Mouse (Mus musculus): ENCODE measurements at regions not wholly inside any gene's neighbourhood (a gene's known extent, or its start where the extent isn't known, plus 50 kb on each side); places are given as distances from the start of the nearest gene placed in this dataset.
"Not testable (repeated sequence)": the region's sequence is repeated elsewhere in the genome, so short reads cannot be mapped to it uniquely, and the experiment has no call there.

- in situ Hi-C loops (cut with MboI) = no loop called here
Measured at GRCm38 (mm10) chr15:62255571-62255970, 1332.8 kb upstream of the A1bg start.

DNA sequence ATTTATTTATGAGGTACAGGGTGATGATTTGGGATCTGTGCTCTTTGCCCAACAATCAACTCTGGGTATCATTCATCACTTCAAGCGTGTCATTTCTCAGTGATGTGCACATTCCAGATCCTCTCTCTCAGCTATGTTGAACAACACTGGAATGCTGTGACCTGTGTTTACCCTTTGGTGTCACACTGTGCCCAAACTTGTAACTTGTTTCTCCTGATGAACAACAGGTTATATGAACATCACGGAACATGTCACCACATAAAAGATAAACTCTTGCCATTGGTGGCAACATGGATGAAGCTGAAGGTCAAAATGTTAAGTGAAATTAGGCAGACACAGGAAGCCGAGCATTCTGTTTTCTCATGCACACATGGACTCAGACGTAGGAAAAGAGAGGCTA is 1330.9 kb upstream of the A1bg start:
- in situ Hi-C loops (cut with MboI) = no loop called here

- in situ Hi-C loops (cut with MboI) = not testable (repeated sequence)
Measured at GRCm38 (mm10) chr15:62252078-62252833, 1329.4 kb upstream of the A1bg start.

- in situ Hi-C loops (cut with MboI) = no loop called here
Measured at GRCm38 (mm10) chr15:62249436-62249835, 1326.6 kb upstream of the A1bg start.

DNA sequence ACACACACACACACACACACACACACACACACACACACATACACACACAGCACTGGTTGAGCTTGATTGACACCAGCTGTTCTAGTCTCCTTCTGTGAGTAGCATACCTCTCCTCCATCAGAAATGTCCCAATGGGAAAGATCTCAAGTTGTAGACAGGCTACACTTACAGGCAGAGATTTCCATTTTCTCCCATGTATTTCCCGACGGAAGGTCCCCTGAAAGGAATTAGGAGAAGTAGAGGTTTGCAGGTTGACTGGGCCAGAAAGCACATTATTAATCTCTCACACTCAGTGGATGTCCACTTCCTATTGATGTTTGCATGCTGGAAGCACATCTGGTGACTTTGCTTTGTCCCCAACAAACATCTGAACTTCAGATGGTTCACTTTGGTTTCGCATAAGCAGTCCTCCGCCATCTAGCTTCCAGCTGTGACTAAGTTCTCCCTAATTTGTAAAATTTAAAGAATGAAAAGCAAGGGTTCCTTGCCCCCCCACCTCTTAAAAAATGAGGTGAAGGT is 1323.8 kb upstream of the A1bg start:
- in situ Hi-C loops (cut with MboI) = no loop called here

DNA sequence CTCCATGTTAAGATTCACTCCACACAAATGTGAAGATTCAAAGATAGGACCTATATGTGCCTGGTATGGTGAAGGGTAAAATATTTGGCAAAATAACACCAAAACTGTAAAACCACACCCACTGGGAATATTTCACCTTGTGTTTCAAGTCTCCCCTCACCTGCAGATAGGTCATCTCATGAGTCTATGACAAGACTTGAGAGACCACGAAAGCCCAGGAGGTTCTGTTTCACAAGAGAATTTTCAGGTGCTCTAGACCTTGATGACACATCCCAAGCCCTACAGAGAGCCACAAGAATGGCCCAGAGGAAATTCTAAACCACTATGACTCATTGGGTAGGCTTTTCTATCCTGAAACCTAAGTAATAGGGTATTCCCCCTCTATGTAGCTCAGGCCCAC is 1322.4 kb upstream of the A1bg start:
- in situ Hi-C loops (cut with MboI) = no loop called here

DNA sequence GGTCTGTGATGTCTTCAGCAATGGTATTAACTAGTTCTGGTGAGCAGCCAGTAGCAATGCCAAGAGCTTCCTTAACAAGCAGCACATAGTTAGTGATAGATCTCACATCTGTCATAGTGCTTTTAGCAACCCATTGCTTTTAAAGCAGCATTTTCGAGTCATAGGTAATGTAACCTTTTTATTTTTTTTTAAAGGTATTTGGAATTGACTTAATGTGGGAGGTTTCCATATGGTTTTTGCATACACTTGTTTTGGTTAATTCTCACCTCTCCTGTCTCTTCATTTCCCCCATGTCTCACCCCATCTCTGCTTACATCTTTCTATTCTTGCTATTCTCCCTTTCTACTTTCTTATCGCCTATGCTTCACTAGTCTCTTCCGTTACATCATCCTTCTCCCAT is 1322.0 kb upstream of the A1bg start:
- in situ Hi-C loops (cut with MboI) = no loop called here

- in situ Hi-C loops (cut with MboI) = no loop called here
Measured at GRCm38 (mm10) chr15:62240031-62240430, 1317.2 kb upstream of the A1bg start.

- in situ Hi-C loops (cut with MboI) = no loop called here
Measured at GRCm38 (mm10) chr15:62238503-62239045, 1315.8 kb upstream of the A1bg start.

GRCm38 (mm10) chr15:62236056-62236455 is 1313.2 kb upstream of the A1bg start:
- in situ Hi-C loops (cut with MboI) = no loop called here

- in situ Hi-C loops (cut with MboI) = no loop called here
Measured at GRCm38 (mm10) chr15:62234182-62234760, 1311.5 kb upstream of the A1bg start.

DNA sequence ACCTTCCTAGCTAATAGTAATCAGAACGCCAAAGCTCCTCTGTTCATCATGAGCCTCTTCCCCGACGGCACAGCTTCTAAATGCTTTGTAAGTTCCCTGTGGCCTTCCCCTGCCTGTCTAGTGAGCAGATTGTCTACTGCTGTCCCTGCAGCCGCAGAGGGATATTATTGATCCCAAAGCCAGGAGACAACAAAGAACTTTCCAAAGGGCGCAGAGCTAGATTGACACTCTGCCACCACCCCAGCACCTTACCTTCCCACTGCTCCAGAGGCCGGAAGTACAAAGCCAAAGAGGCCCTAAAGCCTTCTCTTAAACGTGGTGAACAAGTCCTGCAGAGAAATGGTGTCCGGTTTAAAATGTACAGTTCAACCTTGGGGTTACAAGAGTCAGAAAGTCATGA is 1310.3 kb upstream of the A1bg start:
- in situ Hi-C loops (cut with MboI) = no loop called here

DNA sequence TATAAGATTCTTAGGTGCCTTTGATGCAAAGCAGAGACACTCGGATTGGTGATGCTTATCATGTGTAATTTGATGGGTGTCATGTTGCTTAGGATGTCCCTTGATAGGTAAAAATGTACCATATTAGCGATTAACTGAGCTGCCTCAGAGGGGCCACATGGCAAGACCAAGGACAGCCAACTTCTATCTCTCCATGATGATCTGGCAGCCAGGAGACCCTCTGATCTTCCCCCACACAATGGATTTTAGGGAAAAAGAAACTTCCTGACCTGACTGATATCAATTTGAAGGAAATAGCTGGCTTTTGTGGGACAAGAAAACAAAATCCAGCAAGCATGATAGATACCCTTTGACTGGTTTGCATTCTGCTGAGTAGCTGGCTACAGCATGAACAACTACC is 1308.9 kb upstream of the A1bg start:
- in situ Hi-C loops (cut with MboI) = no loop called here

GRCm38 (mm10) chr15:62230773-62231172 is 1308.0 kb upstream of the A1bg start:
- in situ Hi-C loops (cut with MboI) = no loop called here

GRCm38 (mm10) chr15:62229491-62230283 is 1306.9 kb upstream of the A1bg start:
- in situ Hi-C loops (cut with MboI) = no loop called here

GRCm38 (mm10) chr15:62229023-62229422 is 1306.2 kb upstream of the A1bg start:
- in situ Hi-C loops (cut with MboI) = no loop called here

DNA sequence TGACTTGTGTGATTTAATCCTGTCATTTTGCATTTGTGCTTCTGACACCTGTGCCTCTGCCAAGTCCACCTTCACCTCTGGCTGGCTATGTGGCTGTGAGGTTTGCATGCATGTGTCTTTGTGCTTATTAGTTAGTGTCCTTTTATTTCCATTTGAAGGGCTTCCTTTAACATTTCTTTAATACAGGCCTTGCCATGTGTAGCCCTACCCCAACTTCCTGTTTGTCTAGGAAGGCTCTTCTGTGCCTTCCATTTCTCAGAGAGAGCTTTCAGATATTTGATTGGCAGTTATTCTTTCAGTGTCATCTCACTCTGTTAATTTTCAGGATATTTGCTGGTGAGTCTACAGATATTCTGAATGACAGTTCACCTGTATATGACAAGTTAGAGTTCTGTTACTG is 1302.0 kb upstream of the A1bg start:
- in situ Hi-C loops (cut with MboI) = no loop called here

DNA sequence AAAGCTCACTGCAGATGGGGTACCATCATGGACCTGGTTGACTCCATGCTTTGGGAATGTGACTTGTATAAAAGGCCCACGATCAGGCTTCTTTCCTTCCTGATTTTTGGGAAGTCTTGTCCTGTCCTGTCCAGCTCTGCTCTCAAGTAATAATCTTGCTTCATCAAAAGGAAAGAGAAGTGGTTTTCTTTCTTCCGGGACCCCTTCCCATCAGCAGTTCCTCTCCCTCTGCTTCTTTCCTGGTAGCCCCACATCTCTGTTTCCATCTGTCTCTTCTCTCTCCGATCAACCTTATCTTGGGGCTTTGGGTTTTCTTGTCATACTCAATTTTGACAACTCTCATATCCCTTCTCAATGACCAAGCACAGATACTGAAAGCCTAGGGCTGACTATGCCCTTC is 1301.4 kb upstream of the A1bg start:
- in situ Hi-C loops (cut with MboI) = no loop called here

DNA sequence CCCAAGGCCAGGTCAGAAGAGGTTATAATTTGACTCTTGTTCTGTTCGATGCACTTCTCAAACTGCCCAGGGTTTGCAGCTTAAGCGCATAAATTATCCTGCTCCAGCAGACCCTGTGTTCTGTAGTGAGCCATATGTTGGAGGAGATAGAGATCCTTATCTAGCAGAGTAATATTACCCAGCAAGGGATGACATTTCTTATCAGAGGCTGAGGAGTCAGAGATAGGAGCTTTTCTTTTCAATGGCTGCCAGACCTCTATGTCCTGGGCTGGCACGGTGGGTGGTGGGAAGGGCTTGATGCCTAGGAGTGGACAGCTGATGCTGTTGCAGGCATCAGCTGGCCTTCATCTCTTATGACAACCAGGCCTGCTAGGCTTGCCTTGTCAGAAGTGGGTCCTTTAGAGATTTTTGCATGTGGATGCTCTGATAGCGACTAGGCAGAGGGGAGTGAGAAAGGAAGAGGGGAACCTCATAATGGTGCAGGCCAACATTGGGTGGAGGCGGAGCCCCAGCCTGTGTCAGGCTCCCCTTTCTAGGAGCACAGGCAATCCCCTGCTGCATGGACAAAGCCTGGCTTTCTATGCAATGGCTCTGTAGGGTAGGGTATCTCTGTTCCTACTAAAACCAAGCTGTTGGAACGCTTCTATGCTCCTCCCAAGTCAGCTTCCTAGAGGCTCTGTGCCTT is 1300.5 kb upstream of the A1bg start:
- in situ Hi-C loops (cut with MboI) = no loop called here

DNA sequence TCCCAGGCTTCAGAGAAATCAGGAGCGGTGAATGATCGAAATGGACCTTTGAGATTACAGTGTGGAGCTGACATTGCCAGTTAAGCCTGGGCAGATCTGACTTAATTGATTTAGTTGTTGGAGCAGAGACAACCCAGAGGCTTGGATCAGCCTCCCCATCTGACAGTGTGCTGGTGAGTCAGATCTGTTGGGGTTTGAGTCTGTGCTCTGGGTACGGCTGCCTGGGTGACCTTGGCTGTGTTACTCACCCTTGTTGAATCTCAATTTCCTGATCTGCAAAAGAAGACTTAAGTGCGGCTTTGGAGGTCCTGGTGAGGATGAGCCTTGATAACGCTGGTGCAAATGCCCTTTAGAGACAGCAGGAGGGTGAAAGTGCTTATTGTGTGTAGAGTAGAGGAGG is 1299.9 kb upstream of the A1bg start:
- in situ Hi-C loops (cut with MboI) = no loop called here

DNA sequence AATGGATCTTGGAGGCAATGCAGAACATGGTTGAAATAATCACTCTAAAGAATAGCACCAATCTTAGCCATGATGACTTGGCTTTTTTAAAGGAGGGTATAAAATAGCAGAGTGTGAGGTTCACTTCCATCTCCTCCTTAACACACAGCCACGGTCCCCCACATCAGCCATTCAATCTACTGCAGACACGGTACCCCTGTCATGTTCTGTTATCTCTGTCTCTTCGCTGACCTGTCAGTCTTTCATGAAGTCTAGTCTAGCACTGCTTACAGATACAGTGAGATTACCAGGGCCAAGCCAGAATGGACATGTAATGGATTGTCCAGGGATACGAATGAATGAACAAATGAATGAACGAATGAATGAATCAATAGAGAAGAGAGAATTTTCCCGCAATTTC is 1299.4 kb upstream of the A1bg start:
- in situ Hi-C loops (cut with MboI) = no loop called here

Measured in mature B cell (primary cell).